Mouse (Mus musculus): ENCODE measurements around the gene Asic2. TPM values are rescaled to one million over a fixed set of nuclear protein-coding genes. Genes with fewer than 3 reads are reported as not detected.

The Asic2 gene
- polyA plus RNA-seq, 1 experiment from 2014 or later, result 12.4 TPM

GRCm38 (mm10) chr11:81092161-81092560, 876.1 kb downstream of the Asic2 start:
- WGBS, result 92% methylated on average over 2 of the region's 2 CpGs
- H3K9me3 ChIP-seq (ENCODE audit: control insufficient read depth, low read length), result no peaks in the 10 kb centered on the region
- H3K4me3 ChIP-seq (replicated peaks; ENCODE audit: low read length), result no peak overlapping the region
- DNase-seq (ENCODE audit: low spot score), result no peak
- no peak overlapping the region for H3K27ac ChIP-seq
- H3K36me3 ChIP-seq (replicated peaks; ENCODE audit: control insufficient read depth, insufficient read depth), result no peaks in the 10 kb centered on the region
- H3K27me3 ChIP-seq (ENCODE audit: control insufficient read depth, insufficient read depth, low read length), result no peaks in the 10 kb centered on the region
- H3K4me1 ChIP-seq (replicated peaks; ENCODE audit: control insufficient read depth, insufficient read depth, low read length), result no peaks in the 10 kb centered on the region
- no peak overlapping the region for H3K4me2 ChIP-seq (replicated peaks)
- H3K9ac ChIP-seq, result no peak overlapping the region
- ATAC-seq (ENCODE audit: low FRiP score), result no peak

GRCm38 (mm10) chr11:81083822-81084221, 884.4 kb downstream of the Asic2 start:
- no peaks in the 10 kb centered on the region for H3K9me3 ChIP-seq (ENCODE audit: control insufficient read depth, low read length)
- 75% methylated on average over 4 of the region's 4 CpGs for WGBS
- H3K4me2 ChIP-seq (replicated peaks), result no peak overlapping the region
- H3K27me3 ChIP-seq (ENCODE audit: control insufficient read depth, insufficient read depth, low read length), result no peaks in the 10 kb centered on the region
- no peak overlapping the region for H3K27ac ChIP-seq
- no peaks in the 10 kb centered on the region for H3K36me3 ChIP-seq (replicated peaks; ENCODE audit: control insufficient read depth, insufficient read depth)
- H3K4me3 ChIP-seq (replicated peaks; ENCODE audit: low read length), result no peak overlapping the region
- ATAC-seq (ENCODE audit: low FRiP score) (no peak), DNase-seq (ENCODE audit: low spot score) (no peak)
- peaks cover 8% of the 10 kb centered on the region for H3K4me1 ChIP-seq (replicated peaks; ENCODE audit: control insufficient read depth, insufficient read depth, low read length)
- no peak overlapping the region for H3K9ac ChIP-seq

GRCm38 (mm10) chr11:81080076-81080805, 888.0 kb downstream of the Asic2 start:
- DNase-seq (ENCODE audit: low spot score) (no peak), ATAC-seq (ENCODE audit: low FRiP score) (no peak)
- Histone ChIP-seq H3K9ac (no peak overlapping the region), H3K36me3 (replicated peaks; ENCODE audit: control insufficient read depth, insufficient read depth) (no peaks in the 10 kb centered on the region), H3K27me3 (ENCODE audit: control insufficient read depth, insufficient read depth, low read length) (no peaks in the 10 kb centered on the region), H3K4me1 (replicated peaks; ENCODE audit: control insufficient read depth, insufficient read depth, low read length) (peaks cover 6% of the 10 kb centered on the region), H3K27ac (no peak overlapping the region), H3K4me3 (replicated peaks; ENCODE audit: low read length) (no peak overlapping the region), H3K4me2 (replicated peaks) (no peak overlapping the region), H3K9me3 (ENCODE audit: control insufficient read depth, low read length) (no peaks in the 10 kb centered on the region)
- 71% methylated on average over 11 of the region's 11 CpGs for WGBS

GRCm38 (mm10) chr11:81079237-81079636, 889.0 kb downstream of the Asic2 start:
- Histone ChIP-seq H3K4me1 (replicated peaks; ENCODE audit: control insufficient read depth, insufficient read depth, low read length) (no peaks in the 10 kb centered on the region), H3K27me3 (ENCODE audit: control insufficient read depth, insufficient read depth, low read length) (no peaks in the 10 kb centered on the region), H3K36me3 (replicated peaks; ENCODE audit: control insufficient read depth, insufficient read depth) (no peaks in the 10 kb centered on the region), H3K9me3 (ENCODE audit: control insufficient read depth, low read length) (no peaks in the 10 kb centered on the region), H3K4me2 (replicated peaks) (no peak overlapping the region), H3K9ac (no peak overlapping the region), H3K4me3 (replicated peaks; ENCODE audit: low read length) (no peak overlapping the region), H3K27ac (no peak overlapping the region)
- WGBS, result 59% methylated on average over 3 of the region's 3 CpGs
- no peak for ATAC-seq (ENCODE audit: low FRiP score)
- DNase-seq (ENCODE audit: low spot score), result no peak

GRCm38 (mm10) chr11:81071836-81072235, 896.4 kb downstream of the Asic2 start:
- H3K4me3 ChIP-seq (replicated peaks; ENCODE audit: low read length), result no peak overlapping the region
- no peak for DNase-seq (ENCODE audit: low spot score)
- no peaks in the 10 kb centered on the region for H3K9me3 ChIP-seq (ENCODE audit: control insufficient read depth, low read length)
- ATAC-seq (ENCODE audit: low FRiP score), result no peak
- no peaks in the 10 kb centered on the region for H3K36me3 ChIP-seq (replicated peaks; ENCODE audit: control insufficient read depth, insufficient read depth)
- H3K27me3 ChIP-seq (ENCODE audit: control insufficient read depth, insufficient read depth, low read length), result no peaks in the 10 kb centered on the region
- WGBS, result 90% methylated on average over 4 of the region's 4 CpGs
- no peak overlapping the region for H3K9ac ChIP-seq
- no peak overlapping the region for H3K27ac ChIP-seq
- no peaks in the 10 kb centered on the region for H3K4me1 ChIP-seq (replicated peaks; ENCODE audit: control insufficient read depth, insufficient read depth, low read length)
- no peak overlapping the region for H3K4me2 ChIP-seq (replicated peaks)

- H3K36me3 ChIP-seq (replicated peaks; ENCODE audit: control insufficient read depth, insufficient read depth), result no peaks in the 10 kb centered on the region
- WGBS, result 83% methylated on average over 11 of the region's 11 CpGs
- H3K4me2 ChIP-seq (replicated peaks), result no peak overlapping the region
- H3K27ac ChIP-seq, result no peak overlapping the region
- no peaks in the 10 kb centered on the region for H3K9me3 ChIP-seq (ENCODE audit: control insufficient read depth, low read length)
- ATAC-seq (ENCODE audit: low FRiP score), result no peak
- H3K9ac ChIP-seq, result no peak overlapping the region
- H3K4me3 ChIP-seq (replicated peaks; ENCODE audit: low read length), result no peak overlapping the region
- H3K27me3 ChIP-seq (ENCODE audit: control insufficient read depth, insufficient read depth, low read length), result no peaks in the 10 kb centered on the region
- DNase-seq (ENCODE audit: low spot score), result no peak
- H3K4me1 ChIP-seq (replicated peaks; ENCODE audit: control insufficient read depth, insufficient read depth, low read length), result no peaks in the 10 kb centered on the region
These were observed 902.9 kb downstream of the Asic2 start for GRCm38 (mm10) chr11:81065386-81065785.

- no peak for DNase-seq (ENCODE audit: low spot score)
- H3K36me3 ChIP-seq (replicated peaks; ENCODE audit: control insufficient read depth, insufficient read depth), result no peaks in the 10 kb centered on the region
- no peaks in the 10 kb centered on the region for H3K4me1 ChIP-seq (replicated peaks; ENCODE audit: control insufficient read depth, insufficient read depth, low read length)
- H3K9me3 ChIP-seq (ENCODE audit: control insufficient read depth, low read length), result no peaks in the 10 kb centered on the region
- no peak overlapping the region for H3K4me3 ChIP-seq (replicated peaks; ENCODE audit: low read length)
- no peak for ATAC-seq (ENCODE audit: low FRiP score)
- no peaks in the 10 kb centered on the region for H3K27me3 ChIP-seq (ENCODE audit: control insufficient read depth, insufficient read depth, low read length)
- H3K4me2 ChIP-seq (replicated peaks), result no peak overlapping the region
- H3K9ac ChIP-seq, result no peak overlapping the region
- no peak overlapping the region for H3K27ac ChIP-seq
- 89% methylated on average over 2 of the region's 2 CpGs for WGBS
These were observed 904.3 kb downstream of the Asic2 start for GRCm38 (mm10) chr11:81064006-81064405.

GRCm38 (mm10) chr11:81060077-81060476, 908.2 kb downstream of the Asic2 start:
- H3K27me3 ChIP-seq (ENCODE audit: control insufficient read depth, insufficient read depth, low read length), result no peaks in the 10 kb centered on the region
- no peak overlapping the region for H3K4me2 ChIP-seq (replicated peaks)
- 94% methylated on average over 2 of the region's 2 CpGs for WGBS
- no peaks in the 10 kb centered on the region for H3K36me3 ChIP-seq (replicated peaks; ENCODE audit: control insufficient read depth, insufficient read depth)
- H3K9me3 ChIP-seq (ENCODE audit: control insufficient read depth, low read length), result no peaks in the 10 kb centered on the region
- H3K9ac ChIP-seq, result no peak overlapping the region
- no peak overlapping the region for H3K27ac ChIP-seq
- 0 out of 2 replicates have a peak, but pooled peaks cover 4% of the 10 kb centered on the region for H3K4me1 ChIP-seq (replicated peaks; ENCODE audit: control insufficient read depth, insufficient read depth, low read length)
- H3K4me3 ChIP-seq (replicated peaks; ENCODE audit: low read length), result no peak overlapping the region
- ATAC-seq (ENCODE audit: low FRiP score), result no peak
- DNase-seq (ENCODE audit: low spot score), result no peak

GRCm38 (mm10) chr11:81059546-81059945, 908.7 kb downstream of the Asic2 start:
- Histone ChIP-seq H3K4me2 (replicated peaks) (no peak overlapping the region), H3K4me1 (replicated peaks; ENCODE audit: control insufficient read depth, insufficient read depth, low read length) (0 out of 2 replicates have a peak, but pooled peaks cover 4% of the 10 kb centered on the region), H3K27ac (no peak overlapping the region)

GRCm38 (mm10) chr11:81057506-81057905, 910.8 kb downstream of the Asic2 start:
- DNase-seq (ENCODE audit: low spot score) (no peak), ATAC-seq (ENCODE audit: low FRiP score) (no peak)
- H3K36me3 ChIP-seq (replicated peaks; ENCODE audit: control insufficient read depth, insufficient read depth), result no peaks in the 10 kb centered on the region
- H3K27ac ChIP-seq, result no peak overlapping the region
- no peaks in the 10 kb centered on the region for H3K9me3 ChIP-seq (ENCODE audit: control insufficient read depth, low read length)
- no peak overlapping the region for H3K4me3 ChIP-seq (replicated peaks; ENCODE audit: low read length)
- 90% methylated on average over 3 of the region's 3 CpGs for WGBS
- H3K27me3 ChIP-seq (ENCODE audit: control insufficient read depth, insufficient read depth, low read length), result no peaks in the 10 kb centered on the region
- H3K9ac ChIP-seq, result no peak overlapping the region
- no peak overlapping the region for H3K4me2 ChIP-seq (replicated peaks)
- H3K4me1 ChIP-seq (replicated peaks; ENCODE audit: control insufficient read depth, insufficient read depth, low read length), result 0 out of 2 replicates have a peak, but pooled peaks cover 4% of the 10 kb centered on the region

More at GRCm38 (mm10) chr11:81059546-81059945, 908.7 kb downstream of the Asic2 start:
- WGBS, result 90% methylated on average over 9 of the region's 9 CpGs
- Histone ChIP-seq H3K9me3 (ENCODE audit: control insufficient read depth, low read length) (no peaks in the 10 kb centered on the region), H3K27me3 (ENCODE audit: control insufficient read depth, insufficient read depth, low read length) (no peaks in the 10 kb centered on the region), H3K4me3 (replicated peaks; ENCODE audit: low read length) (no peak overlapping the region), H3K36me3 (replicated peaks; ENCODE audit: control insufficient read depth, insufficient read depth) (no peaks in the 10 kb centered on the region), H3K9ac (no peak overlapping the region)
- ATAC-seq (ENCODE audit: low FRiP score) (no peak), DNase-seq (ENCODE audit: low spot score) (no peak)
